Mouse (Mus musculus) forebrain, embryonic 11.5 days (tissue): ENCODE results near the gene Gpx4. TPM values are rescaled to one million over a fixed set of nuclear protein-coding genes. Genes with fewer than 3 reads are reported as not detected.

Experiments used
- ATAC-seq: fragments of 200-750 bp; cut with Nextera tagmentation; replicated peaks from 2 replicates; pipeline ENCODE4 v1.8.0; 2017; ENCODE audit warnings: moderate TSS enrichment; ENCODE audit not compliant: low FRiP score
- DNase-seq: peaks from one replicate; pipeline ENCODE4 v3.0.0-alpha.2; 2017; ENCODE audit warnings: low spot score
- H3K27ac ChIP-seq: fragments of 300-500 bp; sonication (generic); 2 replicates; pipeline ENCODE4 v1.5.1; 2014; ENCODE audit warnings: low read depth, low read length
- H3K27me3 ChIP-seq: fragments of 300-500 bp; sonication (generic); 2 replicates; pipeline ENCODE4 v1.6.1; 2014; ENCODE audit warnings: mild to moderate bottlenecking, low read length, mixed read lengths; ENCODE audit not compliant: control insufficient read depth, insufficient read depth
- H3K36me3 ChIP-seq: fragments of 300-500 bp; sonication (generic); 2 replicates; pipeline ENCODE4 v1.6.1; 2014; ENCODE audit warnings: mild to moderate bottlenecking, low read length, moderate library complexity, mixed read lengths; ENCODE audit not compliant: control insufficient read depth, insufficient read depth
- H3K4me1 ChIP-seq: fragments of 300-500 bp; sonication (generic); replicated peaks from 2 replicates; pipeline ENCODE4 v1.6.1; 2014; ENCODE audit warnings: low read length, mixed read lengths; ENCODE audit not compliant: control insufficient read depth, insufficient read depth
- H3K4me2 ChIP-seq: fragments of 300-500 bp; sonication (generic); 2 replicates; pipeline ENCODE4 v1.6.1; 2014; ENCODE audit warnings: low read depth, mild to moderate bottlenecking, low read length, moderate library complexity, mixed read lengths; ENCODE audit not compliant: severe bottlenecking
- H3K4me3 ChIP-seq: fragments of 300-500 bp; sonication (generic); 2 replicates; pipeline ENCODE4 v1.5.1; 2014; ENCODE audit warnings: low read depth, low read length
- H3K9ac ChIP-seq: fragments of 300-500 bp; sonication (generic); 2 replicates; pipeline ENCODE4 v1.6.1; 2014; ENCODE audit warnings: low read length
- H3K9me3 ChIP-seq: fragments of 300-500 bp; sonication (generic); 2 replicates; pipeline ENCODE4 v1.6.1; 2016; ENCODE audit warnings: low read length, mixed read lengths; ENCODE audit not compliant: control insufficient read depth
- WGBS: fragments of 180-500 bp; shearing (Covaris S2); extraction: QIAGEN DNeasy Blood & Tissue Kit; methylation state at CpG from one replicate; pipeline ENCODE4 v1.1.7; 2014; 5-methylcytosine and 5-hydroxymethylcytosine counted together
- polyA plus RNA-seq: library from polyadenylated mRNA; unstranded; fragments of >200 nt; fragmentation: Nextera tagmentation; extraction: Ambion mirVana; gene quantifications from 2 replicates; pipeline ENCODE4 v1.2.1, GENCODE M21; 2014

Gene Gpx4
- polyA plus RNA-seq, 1 experiment from 2014 or later, result 516 TPM

DNA sequence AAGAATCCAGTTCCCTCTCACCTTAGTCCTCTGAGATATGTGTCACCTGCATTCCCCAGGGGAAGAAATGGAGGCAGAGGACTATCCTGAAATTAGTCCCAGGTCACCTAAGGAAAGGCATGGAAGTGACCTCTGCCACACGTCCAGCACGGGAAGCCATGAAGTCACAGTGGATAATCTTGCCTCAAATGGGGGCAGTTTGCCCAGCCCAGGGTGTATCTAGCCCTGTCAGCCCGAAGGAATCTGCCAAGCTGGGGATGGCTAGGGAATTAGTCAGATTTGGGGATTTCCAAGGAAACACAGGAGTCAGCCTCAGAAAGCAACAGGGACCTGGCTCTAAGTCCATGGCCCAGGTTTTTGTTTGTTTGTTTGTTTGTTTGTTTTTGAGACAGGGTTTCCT lies 57.2 kb downstream of the Gpx4 start:
- no peaks in the 10 kb centered on the region for H3K36me3 ChIP-seq
- no peak overlapping the region for H3K27ac ChIP-seq
- peaks cover 10% of the 10 kb centered on the region for H3K4me1 ChIP-seq
- ATAC-seq (no peak), DNase-seq (no peak)
- 83% methylated on average over 3 of the region's 3 CpGs for WGBS
- no peak overlapping the region for H3K4me2 ChIP-seq
- H3K27me3 ChIP-seq, result no peaks in the 10 kb centered on the region
- H3K9ac ChIP-seq, result no peak overlapping the region
- H3K4me3 ChIP-seq, result no peak overlapping the region
- H3K9me3 ChIP-seq, result no peaks in the 10 kb centered on the region

DNA sequence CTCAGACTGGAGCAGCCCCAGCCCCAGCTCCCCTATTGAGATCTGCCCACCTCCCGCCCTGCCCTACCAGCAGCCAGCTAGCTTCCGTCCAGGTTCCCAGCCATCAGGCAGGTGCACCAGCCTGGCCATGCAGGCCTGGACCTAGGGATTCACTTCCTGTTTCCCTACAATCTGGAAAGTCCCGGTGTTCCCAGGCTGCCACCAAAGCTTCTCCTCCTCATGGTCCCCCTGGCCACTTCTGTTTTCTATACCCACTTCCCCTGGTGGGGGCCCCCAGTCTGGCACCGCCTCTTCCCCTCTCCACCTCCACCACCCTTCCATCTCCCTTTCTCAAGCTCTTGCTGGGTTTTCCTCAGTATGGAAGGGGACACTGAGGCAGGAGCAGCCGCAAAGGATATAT lies 58.5 kb downstream of the Gpx4 start, which contains the start of gene Sbno2:
Gene Sbno2, minus strand, starts transcription at position 112 of the 400 bp plus-strand sequence.
- Histone ChIP-seq H3K9me3 (no peaks in the 10 kb centered on the region), H3K4me1 (peaks cover 9% of the 10 kb centered on the region), H3K36me3 (no peaks in the 10 kb centered on the region), H3K4me2 (no peak within 1 kb of the TSS), H3K27ac (no peak within 1 kb of the TSS), H3K27me3 (no peaks in the 10 kb centered on the region), H3K4me3 (no peak within 1 kb of the TSS), H3K9ac (no peak within 1 kb of the TSS)
- 77% methylated on average over 5 of the region's 5 CpGs for WGBS
- DNase-seq (no peak), ATAC-seq (no peak)

GRCm38 (mm10) chr10:80105926-80106325 lies 59.0 kb downstream of the Gpx4 start:
- 70% methylated on average over 5 of the region's 5 CpGs for WGBS

More at GRCm38 (mm10) chr10:80105926-80106325, 59.0 kb downstream of the Gpx4 start:
- Histone ChIP-seq H3K9ac (no peak overlapping the region), H3K4me1 (peaks cover 9% of the 10 kb centered on the region), H3K9me3 (no peaks in the 10 kb centered on the region), H3K27me3 (no peaks in the 10 kb centered on the region), H3K4me2 (no peak overlapping the region), H3K36me3 (no peaks in the 10 kb centered on the region), H3K4me3 (no peak overlapping the region), H3K27ac (no peak overlapping the region)
- DNase-seq (no peak), ATAC-seq (no peak)

Other genes starting within 250 kb of the Gpx4 start
- gene Misp, start 226.2 kb upstream of the Gpx4 start, polyA plus RNA-seq, result 0.39 and 0.99 TPM in 2 replicates
- 261 and 295 TPM in 2 replicates for gene Ptbp1, start 192.7 kb upstream of the Gpx4 start, polyA plus RNA-seq
- gene Prtn3, start 172.7 kb upstream of the Gpx4 start, polyA plus RNA-seq, result 13.0 and 13.3 TPM in 2 replicates
- 131 and 146 TPM in 2 replicates for gene Plppr3, start 172.5 kb upstream of the Gpx4 start, polyA plus RNA-seq
- gene Elane, start 160.9 kb upstream of the Gpx4 start, polyA plus RNA-seq, result not detected in 2 replicates
- gene Cfd, start 156.3 kb upstream of the Gpx4 start, polyA plus RNA-seq, result not detected in 2 replicates
- 60.4 and 60.6 TPM in 2 replicates for gene Med16, start 138.2 kb upstream of the Gpx4 start, polyA plus RNA-seq
- 3.3 and 14.8 TPM in 2 replicates for gene Gm26602, start 136.3 kb upstream of the Gpx4 start, polyA plus RNA-seq
- 0.55 and 1.0 TPM in 2 replicates for gene Kiss1r, start 130.2 kb upstream of the Gpx4 start, polyA plus RNA-seq
- gene R3hdm4, start 126.0 kb upstream of the Gpx4 start, polyA plus RNA-seq, result 135 and 145 TPM in 2 replicates
- 5.4 and 6.6 TPM in 2 replicates for gene Arid3a, start 120.1 kb upstream of the Gpx4 start, polyA plus RNA-seq
- 111 and 112 TPM in 2 replicates for gene Wdr18, start 87.0 kb upstream of the Gpx4 start, polyA plus RNA-seq
- gene Grin3b, start 76.5 kb upstream of the Gpx4 start, polyA plus RNA-seq, result 0.29 and 0.33 TPM in 2 replicates
- 17.8 and 18.6 TPM in 2 replicates for gene Tmem259, start 62.8 kb upstream of the Gpx4 start, polyA plus RNA-seq
- gene Cnn2, start 58.6 kb upstream of the Gpx4 start, polyA plus RNA-seq, result 160 and 182 TPM in 2 replicates
- gene Abca7, start 50.7 kb upstream of the Gpx4 start, polyA plus RNA-seq, result 3.4 and 3.9 TPM in 2 replicates
- gene Arhgap45, start 30.5 kb upstream of the Gpx4 start, polyA plus RNA-seq, result 4.6 and 4.9 TPM in 2 replicates
- 217 and 243 TPM in 2 replicates for gene Polr2e, start 7.4 kb upstream of the Gpx4 start, polyA plus RNA-seq
- 12.5 and 13.6 TPM in 2 replicates for gene Sbno2, start 58.4 kb downstream of the Gpx4 start, polyA plus RNA-seq
- 26.5 and 31.6 TPM in 2 replicates for gene Stk11, start 68.6 kb downstream of the Gpx4 start, polyA plus RNA-seq
- gene Atp5d, start 91.5 kb downstream of the Gpx4 start, polyA plus RNA-seq, result 401 and 414 TPM in 2 replicates
- gene Cbarp, start 93.7 kb downstream of the Gpx4 start, polyA plus RNA-seq, result 10.4 and 15.0 TPM in 2 replicates
- gene Midn, start 101.1 kb downstream of the Gpx4 start, polyA plus RNA-seq, result 58.3 and 66.4 TPM in 2 replicates
- gene Cirbp, start 118.8 kb downstream of the Gpx4 start, polyA plus RNA-seq, result 82.0 and 83.4 TPM in 2 replicates
- 6.4 and 8.3 TPM in 2 replicates for gene 1600002K03Rik, start 125.8 kb downstream of the Gpx4 start, polyA plus RNA-seq
- 48.8 and 50.7 TPM in 2 replicates for gene Efna2, start 132.3 kb downstream of the Gpx4 start, polyA plus RNA-seq
- 75.6 and 79.4 TPM in 2 replicates for gene Mum1, start 179.3 kb downstream of the Gpx4 start, polyA plus RNA-seq
- gene Ndufs7, start 202.0 kb downstream of the Gpx4 start, polyA plus RNA-seq, result 219 and 265 TPM in 2 replicates
- 20.4 and 24.1 TPM in 2 replicates for gene Gamt, start 213.8 kb downstream of the Gpx4 start, polyA plus RNA-seq
- 53.2 and 55.4 TPM in 2 replicates for gene Dazap1, start 214.3 kb downstream of the Gpx4 start, polyA plus RNA-seq
- 858 and 895 TPM in 2 replicates for gene Rps15, start 245.3 kb downstream of the Gpx4 start, polyA plus RNA-seq
- gene Apc2, start 248.8 kb downstream of the Gpx4 start, polyA plus RNA-seq, result 75.5 and 77.7 TPM in 2 replicates